Mouse (Mus musculus): ENCODE measurements around the gene Auh.

Auh gene

DNA sequence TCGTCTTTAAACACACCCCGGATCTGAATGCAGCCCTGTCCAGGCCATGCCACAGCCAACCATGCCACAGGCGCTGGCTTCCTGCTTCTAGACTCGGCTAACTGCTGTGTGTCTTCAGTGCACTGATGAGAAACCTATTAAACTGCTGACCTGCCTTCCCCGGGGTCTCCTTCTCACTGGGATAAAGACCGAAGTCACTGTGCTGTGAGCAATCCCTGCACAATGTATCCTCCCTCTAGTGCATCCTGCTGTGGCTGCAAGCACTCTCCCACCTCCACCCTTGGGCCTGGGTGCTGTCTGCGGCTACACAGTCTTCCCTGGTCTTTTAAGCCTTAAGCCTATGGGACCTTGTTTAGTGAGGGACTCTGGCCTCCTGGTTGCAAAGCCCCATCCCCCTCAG is 50.7 kb downstream of the Auh start:
- no peak for DNase-seq (ENCODE audit: low read depth)

DNA sequence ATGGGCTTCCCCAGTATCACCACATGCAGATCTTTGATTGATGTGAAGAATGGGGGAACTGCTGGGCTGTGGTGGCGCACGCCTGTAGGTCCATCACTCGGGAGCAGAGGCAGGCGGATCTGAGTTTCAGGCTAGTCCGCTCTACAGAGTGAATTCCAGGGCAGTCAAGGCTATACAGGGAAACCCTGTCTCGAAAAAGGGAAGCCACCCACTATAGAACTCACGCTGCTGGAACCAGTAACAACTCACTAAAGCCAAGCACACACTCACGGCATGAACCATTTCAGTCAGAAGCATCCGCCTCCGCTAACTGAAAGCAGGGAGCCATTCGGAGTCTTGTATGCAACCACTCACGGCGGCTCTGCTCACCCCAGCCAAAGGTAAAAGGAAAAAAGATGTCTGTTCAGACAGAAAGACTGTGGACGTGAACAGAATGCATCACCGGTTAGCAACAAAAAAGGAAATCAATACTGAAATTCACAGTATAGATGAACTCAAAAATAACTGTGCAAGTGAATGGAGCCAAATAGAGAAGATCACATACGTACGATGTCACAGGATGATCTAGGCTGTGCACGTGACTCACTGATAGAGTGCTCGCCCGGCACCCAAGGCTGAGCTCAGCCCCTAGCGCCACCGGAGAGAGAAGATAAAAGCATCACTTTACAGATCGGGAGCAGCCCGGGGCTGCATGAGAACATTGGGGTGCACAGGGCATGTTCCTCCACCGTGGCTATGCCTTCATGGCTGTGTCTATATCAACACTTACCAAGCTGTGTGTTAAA is 53.7 kb downstream of the Auh start:
- no peak for DNase-seq (ENCODE audit: low read depth)

DNA sequence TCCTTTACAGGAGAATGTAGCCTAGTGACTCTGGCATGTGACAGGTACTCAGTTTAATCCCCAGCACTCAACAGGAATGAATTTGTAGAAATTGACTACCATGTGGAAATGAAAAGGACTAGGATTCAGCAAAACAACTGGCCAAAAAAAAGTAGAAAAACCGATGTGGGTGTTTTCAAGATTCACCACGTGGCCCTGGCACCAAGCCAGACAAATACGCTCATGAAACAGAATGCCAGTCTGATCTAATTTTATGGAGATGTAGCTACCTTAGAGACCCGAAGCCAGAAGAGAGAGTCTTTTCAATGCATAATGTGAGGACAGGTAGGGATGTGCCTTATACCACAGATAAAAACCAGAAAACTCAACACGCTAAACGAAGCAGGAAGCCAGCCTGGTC is 54.4 kb downstream of the Auh start:
- DNase-seq (ENCODE audit: low read depth): no peak

DNA sequence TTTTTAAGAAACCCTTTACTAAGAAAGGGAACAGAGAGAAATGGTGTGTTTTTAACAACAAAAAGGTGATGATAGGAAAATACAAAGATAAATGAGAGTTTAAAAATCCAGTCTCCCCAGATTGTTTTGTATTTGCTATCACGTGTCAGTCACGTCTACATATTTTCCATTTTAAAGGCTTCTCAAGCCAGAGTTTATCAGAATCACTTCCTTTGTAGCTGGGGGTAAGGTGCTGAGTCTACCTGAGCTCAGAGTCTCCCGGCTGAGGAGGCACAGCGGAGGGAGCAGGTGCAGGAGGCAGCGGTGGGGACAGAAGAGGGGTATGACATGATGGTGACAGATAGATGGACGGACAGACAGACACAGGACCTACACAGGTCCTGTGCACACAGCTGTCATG is 55.1 kb downstream of the Auh start:
- DNase-seq (ENCODE audit: low read depth): no peak

DNA sequence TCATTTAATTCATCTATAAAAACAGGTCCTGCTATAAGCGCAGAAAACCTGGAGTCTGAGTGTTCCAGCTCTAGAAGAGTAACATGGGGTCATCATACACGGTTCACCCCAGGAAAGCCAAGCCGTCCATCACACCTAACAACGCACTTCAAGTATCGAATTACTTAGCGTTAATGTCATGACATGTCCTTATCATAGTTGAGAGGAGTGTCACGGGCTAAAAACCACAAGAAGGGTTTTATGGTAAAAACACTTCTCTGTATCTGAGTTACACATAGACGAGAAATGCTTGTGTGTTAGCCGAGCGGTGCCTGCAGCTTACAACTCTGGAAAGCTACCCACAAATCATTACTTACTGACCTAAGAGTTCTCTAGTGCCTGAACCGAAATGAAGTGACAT is 55.6 kb downstream of the Auh start:
- DNase-seq (ENCODE audit: low read depth): no peak

DNA sequence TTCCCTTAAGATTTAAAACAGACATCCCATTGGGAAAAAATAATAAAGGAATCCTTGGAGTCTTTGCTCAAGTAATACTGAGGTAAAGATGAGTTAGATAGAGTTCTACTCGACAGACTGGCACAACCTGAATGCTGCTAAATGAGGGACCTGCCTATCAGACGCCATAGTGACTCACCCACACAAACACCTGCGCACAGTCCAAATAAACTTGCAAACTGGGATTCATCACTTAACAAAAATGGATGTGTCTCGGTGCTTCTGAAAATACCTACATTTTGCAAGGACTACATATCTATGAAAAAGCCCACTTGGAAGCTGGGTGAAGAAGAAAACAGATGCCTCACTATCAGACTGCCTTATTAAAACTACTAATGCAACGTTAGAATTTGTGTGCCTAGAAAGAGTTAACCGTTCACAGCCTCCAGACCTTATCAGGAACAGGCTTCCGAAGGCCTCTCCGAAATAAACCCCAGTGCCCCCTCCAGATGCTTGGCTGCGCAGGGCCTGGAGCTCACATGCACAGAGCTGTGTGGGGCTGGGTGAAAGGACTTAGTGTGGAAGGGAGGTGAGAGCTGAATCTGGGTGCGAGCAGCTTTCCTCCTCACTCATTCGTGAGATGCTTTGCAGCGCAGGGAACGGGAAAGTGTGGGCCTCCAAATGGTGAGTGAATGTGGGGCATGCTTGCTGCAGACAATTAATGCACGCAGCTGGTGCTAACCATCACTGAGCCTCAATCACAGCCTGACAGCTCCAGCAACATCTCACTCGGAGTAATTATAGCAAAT is 63.3 kb downstream of the Auh start:
- DNase-seq (ENCODE audit: low read depth): no peak

DNA sequence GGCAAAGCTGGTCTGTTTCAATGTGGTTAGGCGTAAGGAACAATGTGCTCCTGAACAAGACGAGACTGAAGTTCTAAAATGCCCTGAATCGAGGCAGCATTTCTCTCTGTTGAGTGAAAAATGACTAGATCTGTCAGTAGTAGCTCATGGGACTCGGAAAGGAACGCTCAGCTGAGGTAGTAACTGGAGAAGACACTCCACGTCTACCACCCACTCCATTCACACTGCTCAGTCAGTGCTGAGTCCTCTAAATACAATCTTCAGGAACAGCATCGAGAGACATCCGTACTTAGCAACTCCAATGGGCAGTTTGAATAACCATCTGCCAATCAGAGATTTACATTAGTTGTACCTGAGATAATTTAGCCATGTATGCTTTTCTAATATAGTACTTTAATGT is 66.0 kb downstream of the Auh start:
- DNase-seq (ENCODE audit: low read depth): no peak

DNA sequence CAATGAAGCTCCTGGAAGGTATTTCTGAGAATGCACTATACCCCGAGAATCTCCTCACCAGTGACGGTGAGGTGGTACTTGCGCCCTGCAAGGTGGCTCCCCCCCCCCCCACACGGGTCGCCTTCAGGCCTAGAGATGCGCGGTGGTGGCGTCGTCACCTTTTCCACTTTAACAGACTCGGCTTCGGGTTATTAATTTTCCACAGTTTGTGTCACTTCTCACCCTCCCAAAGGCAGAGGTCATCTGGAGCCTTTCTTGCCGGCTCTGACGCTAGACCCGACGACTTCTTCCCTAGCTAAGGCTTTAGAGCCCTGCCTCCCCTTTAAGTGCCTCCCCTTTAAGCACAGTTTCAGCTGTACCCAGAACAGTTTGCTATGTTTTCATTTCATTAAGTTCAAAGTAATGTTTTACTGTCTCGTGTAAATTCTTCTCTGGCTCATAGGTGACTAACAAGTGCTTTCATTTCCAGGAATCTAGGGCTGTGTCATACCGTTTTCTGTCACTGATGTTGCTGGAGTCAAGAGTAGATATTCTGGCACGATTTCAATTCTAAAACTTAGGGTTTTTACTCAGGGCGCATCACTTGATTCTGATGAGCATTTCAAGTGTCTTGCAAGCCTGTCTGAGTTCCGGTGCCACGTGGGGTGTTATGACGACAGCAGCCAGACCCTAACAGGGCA is 69.3 kb downstream of the Auh start:
- DNase-seq (ENCODE audit: low read depth): no peak

DNA sequence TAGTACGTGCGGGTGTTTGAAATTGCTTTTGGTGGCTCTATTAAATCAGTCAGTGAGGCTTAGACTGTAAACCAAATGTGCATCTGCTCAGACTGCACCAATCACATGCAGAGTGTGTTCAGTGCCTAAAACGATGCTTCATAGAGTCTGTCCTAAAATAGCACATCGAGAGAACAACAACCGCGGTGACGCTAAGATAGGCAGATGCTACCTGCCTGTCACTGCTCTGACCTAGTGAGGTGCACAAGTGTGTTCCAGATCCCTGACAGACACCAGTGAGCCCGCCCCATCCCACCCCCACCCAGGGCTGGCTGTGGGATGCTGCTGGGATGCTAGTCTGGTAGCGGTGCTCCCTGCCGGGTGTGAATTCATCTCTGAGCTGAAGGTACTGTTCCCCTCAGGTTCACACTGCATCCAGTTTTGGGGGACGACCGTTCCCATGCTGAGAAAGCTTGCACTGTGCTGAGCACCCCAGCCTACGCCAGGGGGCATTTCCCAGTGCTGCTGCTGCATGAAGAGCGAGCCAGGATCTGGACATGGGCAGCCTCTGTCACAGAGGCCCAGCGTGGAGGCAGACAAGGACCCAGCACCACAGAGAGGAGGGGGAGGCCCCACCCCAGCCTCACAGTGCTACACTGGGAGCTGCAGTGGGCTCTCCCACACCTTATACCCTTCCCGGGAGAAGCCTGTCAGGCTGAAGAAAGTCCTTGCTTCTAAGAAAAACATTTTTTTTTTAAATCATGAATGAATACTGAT is 70.2 kb downstream of the Auh start:
- DNase-seq (ENCODE audit: low read depth): no peak

DNA sequence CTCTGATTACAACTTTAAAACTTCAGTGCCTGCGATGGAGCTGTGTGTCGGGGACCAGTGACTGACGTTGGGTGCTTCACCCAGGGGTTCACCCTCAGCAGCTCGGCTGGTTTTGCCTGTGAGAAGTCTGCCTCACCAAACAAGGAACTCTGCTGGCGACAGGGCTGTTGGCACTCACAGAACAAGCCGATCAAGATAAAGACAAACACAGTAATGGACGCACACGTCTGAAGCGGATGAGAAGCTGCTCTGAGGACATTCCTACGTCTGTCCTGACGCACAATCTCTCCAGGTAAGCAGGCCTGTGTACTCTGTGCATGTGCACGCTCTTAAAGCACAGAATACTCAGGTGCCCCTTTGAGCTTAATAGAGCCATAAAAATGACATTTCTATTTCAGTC is 71.1 kb downstream of the Auh start:
- no peak for DNase-seq (ENCODE audit: low read depth)

DNA sequence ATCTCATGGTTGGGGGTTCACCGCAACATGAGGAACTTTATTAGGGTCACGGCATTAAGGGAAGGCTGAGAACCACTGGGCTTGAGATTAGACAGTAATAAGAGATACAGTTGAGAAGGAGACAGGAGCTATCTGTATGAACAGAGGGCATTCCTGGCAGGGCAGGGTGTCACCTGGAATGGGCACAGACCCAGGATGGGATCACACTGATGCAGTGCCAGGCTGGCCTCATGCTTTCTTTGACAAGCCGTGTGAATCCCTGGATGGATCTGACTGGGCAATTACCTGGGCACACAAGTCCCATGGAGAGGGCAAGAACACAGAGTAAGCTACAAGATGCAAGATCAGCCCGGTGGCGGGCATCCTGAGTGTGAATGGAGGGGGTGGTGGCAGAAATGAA is 71.7 kb downstream of the Auh start:
- no peak for DNase-seq (ENCODE audit: low read depth)

DNA sequence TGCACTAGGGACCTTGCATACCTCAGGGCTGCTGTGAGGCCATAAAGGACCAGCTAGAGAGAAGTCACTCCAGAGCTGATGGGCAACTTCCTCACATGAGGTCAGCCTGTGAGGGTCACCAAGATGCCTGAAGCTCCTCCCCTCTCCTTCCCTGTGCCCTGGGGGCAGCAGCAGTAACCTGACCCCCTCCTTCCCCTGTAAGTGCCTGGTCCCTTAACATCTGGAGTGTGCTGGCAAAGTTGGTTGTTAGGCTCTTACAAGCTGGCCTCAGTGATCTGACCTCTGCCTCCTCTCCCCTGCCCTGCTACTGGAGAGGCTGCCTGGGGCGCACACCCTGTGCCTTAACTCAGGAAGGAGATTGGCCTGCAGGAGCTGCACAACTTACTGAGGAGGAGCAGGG is 75.9 kb downstream of the Auh start:
- no peak for DNase-seq (ENCODE audit: low read depth)

DNA sequence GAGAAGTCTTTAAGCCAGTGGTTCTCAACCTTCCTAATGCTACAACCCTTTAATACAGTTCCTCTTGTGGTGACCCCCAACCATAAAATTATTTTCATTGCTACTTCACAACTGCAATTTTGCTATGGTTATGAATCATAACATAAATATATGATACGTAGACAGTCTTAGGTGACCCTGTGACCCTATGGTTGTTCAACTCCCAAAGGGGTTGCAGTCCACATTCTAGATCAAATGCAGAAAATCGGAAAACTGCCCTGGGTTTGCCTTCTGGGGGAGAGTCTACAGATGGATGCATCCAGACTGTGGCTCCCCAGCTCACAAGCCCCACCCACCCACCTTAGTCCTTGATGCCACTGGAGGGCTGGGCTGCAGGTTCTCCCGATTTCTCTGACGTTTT is 77.6 kb downstream of the Auh start:
- DNase-seq (ENCODE audit: low read depth): no peak

DNA sequence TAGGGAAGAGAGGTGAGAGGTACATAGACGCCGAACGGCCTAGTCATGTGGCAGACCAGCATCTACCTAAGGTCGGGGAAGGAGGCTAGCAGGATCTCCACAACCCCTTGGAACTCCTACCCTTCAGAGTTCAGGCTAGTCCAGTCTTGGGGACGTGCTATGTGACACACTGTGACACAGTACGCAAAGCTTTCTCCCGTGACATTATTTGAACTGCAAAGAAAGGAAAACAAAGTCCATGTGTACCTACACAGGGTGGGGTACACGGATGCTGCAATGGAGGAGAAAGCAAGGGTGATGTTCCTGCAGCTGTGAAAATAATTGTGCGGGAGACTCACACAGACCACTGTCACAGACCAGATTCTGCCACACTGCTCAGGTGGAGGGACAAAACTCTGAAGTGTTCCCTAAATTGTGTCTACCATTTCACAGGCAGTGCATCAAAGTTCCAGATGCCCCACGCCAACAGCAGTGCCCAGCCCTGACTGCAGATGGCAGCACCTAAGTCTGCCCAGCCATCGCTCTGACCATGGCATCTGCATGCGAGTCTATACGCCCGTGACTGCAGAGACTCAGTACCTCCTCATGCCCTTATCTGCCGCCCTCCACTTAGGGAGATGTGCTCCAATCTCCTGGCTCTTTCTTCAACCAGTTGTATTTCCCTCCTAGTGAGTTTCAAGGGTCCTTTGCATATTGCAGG is 79.3 kb downstream of the Auh start:
- no peak for DNase-seq (ENCODE audit: low read depth)

DNA sequence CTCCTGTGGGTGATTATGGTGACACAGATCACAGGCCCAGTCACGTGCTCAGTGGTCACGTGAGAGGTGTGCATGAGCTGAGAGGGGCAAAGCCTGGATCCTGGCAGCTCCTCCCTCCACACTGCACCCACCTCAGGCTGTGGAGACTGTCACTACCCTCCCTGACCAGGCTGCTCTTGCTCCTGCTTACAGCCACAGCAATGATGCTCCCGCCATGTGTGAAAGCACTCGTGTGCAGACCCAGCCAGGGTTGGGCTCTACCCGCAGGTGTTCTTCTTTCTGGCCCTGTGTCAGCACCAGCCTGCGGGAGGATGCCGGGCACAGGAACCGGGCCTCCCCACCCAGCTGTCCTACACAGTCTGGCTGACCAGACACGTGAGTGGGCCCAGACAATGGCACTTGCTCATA is 80.1 kb downstream of the Auh start:
- no peak for DNase-seq (ENCODE audit: low read depth)

DNA sequence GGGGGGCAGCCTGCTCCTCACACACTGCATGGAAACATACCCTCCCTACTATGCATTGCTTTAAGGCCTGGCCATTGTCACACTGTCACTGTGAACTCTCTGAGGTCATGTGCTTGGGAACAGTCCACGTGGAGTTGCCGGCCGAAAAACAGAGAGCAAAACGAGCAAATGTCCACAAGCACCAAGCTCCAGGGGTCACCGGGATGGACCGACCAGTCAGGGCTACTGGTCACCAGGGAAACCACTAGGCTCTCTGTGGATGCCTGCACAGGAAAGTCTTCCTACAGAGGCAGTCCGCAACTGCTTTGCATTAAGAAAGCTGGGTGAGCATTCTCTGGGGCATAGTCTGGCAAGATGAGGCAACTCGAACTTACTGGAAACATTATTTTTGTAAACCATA is 82.0 kb downstream of the Auh start:
- no peak for DNase-seq (ENCODE audit: low read depth)

DNA sequence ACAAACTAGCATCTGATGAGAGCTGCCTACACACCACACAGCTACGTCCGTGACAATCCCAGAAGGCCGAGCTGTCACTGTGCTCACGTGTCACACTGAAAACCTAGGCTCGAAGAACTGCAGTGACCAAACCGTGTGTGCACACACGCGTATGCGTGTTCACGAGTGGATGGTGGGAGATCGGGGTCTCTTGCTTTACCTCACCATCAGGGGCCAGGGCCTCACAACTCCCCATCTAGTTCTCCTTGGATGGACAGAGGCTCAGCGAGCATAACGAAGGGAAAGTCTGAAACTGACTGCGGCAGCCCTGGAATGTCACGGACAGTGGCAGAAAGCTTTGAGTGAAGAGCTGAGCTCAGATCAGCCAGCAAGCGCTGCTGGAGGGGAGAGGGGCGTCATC is 82.4 kb downstream of the Auh start:
- DNase-seq (ENCODE audit: low read depth): no peak

DNA sequence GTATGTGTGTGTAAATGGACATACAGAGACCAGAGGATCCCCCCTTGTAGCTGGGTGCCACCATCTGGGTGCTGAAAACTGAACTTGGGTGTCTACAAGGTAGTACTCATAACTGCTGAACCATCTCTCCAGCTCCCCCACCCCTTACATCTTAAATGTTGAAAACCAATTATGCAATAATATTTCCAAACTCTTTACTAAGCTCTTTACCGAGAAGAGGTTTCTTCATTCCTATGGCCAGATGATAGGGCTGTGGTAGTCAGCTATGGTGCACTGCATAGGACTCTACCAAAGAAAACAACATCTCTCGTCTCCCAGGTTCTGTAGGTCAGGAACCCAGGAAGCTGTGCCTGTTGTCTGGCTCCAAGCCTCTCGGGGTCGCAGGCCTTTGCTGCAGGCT is 83.9 kb downstream of the Auh start:
- DNase-seq (ENCODE audit: low read depth): no peak

DNA sequence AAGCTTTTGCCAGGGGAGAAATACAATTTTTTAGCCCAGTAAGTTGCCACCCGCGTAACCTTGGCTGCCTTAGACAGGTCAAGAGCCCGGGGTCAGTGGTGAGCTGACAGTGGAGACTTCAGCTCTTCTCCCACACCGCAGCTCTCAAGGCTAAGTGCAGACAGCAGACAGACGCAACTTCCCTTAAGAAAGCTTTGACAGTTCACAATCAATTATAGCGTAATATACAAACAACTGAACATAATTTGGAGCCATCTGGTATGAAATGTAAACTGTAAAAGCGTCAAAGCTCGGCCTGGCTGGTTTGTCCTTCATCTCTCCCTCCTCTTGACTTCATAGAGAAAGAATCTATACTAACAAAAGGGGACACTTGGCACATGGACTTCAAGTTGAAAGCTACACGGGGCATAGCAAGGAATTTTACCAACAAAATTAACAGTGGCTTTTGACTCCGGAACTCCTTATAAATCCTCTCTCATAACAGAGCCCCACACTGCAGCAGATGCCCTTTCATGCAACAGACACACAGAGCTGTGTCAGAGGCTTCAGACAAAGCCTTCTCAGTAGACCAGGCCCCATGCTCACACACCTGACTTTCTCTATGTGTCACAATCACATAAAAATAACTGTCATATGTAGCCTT is 85.8 kb downstream of the Auh start:
- no peak for DNase-seq (ENCODE audit: low read depth)

DNA sequence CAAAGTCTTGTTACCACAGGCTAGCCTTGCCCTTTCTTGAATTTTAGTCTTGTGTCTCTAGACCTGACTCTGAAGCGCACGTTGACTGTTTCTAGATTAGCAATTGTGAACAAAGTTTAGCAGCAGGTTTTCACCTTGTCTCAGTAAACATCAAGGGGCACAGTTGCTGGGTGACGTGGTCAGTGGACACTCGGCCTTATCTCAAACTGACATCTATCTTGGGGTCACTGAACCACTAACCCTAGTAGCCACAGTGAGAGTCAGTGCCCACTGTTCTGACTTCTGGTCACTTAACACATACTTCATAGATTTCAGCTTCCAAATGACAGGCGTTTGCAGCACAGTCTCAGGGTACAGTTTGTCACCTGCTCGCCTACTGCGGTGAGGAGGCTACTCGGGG is 93.2 kb downstream of the Auh start:
- no peak for DNase-seq (ENCODE audit: low read depth)

DNA sequence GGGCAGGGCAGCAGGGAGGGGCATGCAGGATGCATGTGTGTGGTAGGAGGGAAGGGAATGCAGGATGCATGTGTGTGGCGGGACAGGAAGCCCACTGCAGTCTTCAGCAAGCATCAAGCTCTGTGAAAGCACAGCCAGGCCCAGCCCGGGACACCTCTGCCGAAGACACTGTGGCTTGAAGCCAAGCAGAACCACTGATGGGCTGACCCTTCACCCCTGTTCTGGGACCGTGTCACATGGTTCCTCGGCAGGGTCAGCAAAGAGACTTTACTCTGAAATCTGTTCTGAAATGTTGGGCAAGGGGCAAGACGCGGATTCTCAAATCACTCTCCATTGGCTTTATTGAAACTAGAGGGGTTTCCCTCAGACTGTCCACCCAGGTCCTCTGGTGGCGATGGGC is 94.9 kb downstream of the Auh start:
- no peak for DNase-seq (ENCODE audit: low read depth)

All from c-Kit-positive CD71-positive TER-119-negative erythroid progenitor cells, embryonic 14.5 days (primary cell).